Mouse (Mus musculus) liver, adult (tissue): ENCODE data around the gene Wif1.

Experiments used
- GATA4 ChIP-seq: IDR thresholded peaks from 2 replicates; pipeline ENCODE4 v1.6.1; 2014; ENCODE audit warnings: mild to moderate bottlenecking, low read length; ENCODE audit not compliant: insufficient replicate concordance

The Wif1 gene

DNA sequence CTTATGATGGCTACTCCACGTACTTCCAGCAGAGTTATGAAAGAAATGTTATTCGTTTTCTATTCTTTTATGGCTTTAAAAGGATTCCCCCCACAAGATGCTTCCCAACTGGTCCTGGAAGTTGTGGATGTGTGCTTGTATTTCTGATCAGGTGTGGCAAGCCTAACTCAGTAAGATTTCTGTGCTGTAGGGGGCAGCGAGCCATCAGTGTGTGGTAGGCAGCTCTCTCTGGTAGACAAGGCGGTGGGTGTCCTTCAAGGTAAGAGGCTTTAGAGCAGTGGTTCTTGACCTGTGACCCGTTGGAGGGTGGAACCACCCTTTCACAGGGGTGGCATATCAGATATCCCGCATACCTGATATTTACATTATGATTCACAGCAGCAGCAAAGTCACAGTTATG is 23.1 kb downstream of the Wif1 start:
- no peak for TF ChIP-seq GATA4

DNA sequence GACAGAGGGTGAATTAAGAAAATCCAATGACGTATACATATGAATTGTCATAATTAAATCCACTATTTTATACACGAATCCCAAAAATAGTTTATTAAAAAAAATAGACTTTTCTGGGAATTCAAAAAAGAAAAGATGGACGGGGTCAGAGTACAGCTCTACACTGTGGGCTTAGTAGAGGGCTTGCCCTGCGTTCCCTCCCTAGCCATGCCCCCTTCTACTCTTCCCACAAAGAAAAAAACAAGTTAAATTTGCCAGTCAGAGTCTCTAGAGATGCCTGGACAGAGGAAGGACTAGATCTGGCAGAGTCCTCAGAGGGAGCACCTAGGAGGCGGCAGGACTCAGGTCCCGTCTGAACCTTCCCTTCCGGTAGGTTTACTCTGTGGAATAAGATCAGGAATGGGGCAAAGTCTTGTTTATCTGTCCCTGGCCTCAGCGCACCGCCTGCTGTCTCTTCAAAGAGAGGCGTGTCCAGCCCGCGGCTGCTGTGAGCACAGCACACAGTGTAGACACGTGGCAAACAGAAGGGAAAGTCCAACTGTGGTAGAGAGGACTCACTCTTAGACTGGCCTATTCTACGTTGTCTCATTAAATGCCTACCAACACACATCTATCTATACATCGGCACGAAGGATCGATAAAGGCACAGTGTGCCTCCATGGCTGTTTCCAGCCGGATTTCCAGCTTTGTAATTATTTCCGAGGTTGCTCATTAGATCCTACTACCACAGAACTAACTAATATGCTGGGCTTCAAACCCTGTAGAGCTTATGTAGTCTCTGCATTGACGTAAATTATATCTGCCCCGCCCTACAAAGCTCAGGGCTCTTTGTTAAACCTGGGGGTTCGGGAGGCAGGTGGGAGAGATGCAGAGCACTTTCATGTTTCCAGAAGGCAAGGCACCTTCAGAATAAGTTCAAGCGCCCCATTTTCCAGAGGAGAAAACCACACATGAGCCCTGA is 25.6 kb downstream of the Wif1 start:
- TF ChIP-seq GATA4 = peak; percentile 19; the same call in 1 of the 2 replicates

DNA sequence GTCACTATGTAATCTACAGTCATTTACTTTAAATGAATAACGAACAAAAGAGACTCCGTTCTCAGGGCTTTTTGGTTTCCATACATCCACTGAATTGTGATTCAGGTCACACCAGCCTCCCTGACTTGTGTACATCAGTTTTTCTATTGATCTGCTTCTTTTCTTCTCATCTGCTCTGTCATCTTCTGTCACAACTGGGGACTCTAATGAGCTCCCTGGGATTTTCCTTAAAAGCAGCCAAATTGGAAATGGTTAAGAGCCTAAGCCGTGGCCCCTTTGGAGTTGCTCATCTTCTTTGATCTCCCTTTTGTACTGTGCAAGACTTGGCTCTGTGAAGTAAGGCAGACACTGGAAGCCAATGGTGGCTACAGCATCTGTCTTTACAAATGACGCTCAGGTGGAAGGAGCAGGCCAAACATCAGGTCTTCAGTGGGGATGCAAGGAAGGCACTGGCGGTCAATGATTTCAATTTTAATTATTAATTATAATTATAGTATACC is 27.6 kb downstream of the Wif1 start:
- TF ChIP-seq GATA4 = no peak

DNA sequence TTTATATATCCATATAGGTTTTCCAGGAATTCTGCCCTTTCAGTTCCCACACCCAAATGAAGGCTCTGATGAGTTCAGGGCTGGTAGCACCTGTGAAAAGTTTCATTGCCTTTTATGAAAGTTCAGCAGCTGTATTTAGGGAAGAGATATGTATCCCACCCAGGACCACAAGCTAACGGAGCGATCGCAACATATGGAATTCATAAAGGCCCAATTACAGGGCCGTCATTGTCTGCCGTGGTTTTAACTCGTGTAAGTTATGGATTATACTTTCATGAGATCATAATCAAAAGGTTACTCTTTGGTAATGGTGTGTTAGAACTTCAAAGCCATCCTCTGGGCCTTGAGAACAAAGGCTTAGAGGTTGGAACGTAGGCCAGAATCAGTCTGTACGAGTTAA is 28.9 kb downstream of the Wif1 start:
- TF ChIP-seq GATA4 = no peak

DNA sequence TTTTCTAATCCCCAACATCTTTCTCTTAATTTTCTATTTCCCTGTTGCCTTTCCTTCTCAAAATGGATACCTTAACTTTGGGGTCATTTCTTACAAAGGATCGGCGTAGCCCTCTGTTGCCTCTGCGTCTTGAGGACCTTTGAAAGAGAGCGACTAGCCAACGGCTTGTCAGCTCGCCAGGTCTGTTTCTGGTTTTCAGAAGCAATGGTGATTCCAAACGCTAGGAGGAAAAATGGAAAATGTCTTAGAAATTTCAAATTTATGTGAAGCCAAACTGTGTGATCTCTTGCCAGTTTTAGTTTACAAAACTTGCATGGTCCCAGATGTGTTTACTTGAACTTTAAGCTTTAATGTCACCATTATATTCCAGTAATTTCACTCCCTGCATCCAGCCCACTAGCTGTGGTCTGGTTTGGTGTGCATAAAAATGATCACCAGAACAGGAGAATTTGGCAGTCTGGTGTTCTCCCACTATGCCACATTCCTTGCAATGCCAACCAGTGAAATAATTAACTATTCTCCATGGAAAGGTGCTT is 33.7 kb downstream of the Wif1 start:
- TF ChIP-seq GATA4 = no peak

DNA sequence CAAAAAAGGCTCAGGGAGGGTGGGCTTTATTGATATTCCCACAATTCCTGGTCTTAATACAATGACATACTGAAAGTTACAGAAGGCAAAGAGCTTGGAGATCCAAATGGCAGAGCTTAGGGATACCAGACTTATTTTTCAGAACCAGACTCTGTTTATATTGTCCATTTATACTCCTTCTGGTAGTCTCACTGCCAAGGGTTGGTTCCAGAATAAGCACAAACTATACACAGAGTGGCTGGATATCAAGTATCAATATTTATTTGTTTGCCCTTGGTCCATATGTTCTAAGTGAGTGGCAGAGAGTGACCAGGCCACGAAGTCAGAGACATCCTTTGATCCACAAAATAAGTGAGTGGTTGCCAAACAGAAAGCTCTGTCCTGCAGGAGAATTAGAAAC is 34.2 kb downstream of the Wif1 start:
- no peak for TF ChIP-seq GATA4

DNA sequence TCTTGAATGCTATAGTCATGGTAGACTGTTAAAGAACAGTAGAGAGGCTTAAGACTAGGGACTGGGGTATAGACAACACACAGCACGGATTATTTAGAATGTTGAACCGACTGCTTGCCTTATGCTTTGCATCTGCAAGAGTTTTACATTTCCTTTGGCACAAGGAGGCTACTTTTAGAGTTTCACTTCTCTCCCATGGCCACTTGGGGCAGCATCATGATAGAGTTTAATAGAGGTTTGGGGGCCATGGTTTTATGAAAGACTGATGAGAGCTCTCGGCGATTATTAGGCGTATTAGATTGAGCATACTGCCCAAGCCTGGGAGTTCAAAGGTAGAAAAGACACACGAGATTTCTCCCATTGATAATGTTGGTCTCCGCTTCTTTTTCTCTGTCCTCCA is 37.0 kb downstream of the Wif1 start:
- no peak for TF ChIP-seq GATA4

DNA sequence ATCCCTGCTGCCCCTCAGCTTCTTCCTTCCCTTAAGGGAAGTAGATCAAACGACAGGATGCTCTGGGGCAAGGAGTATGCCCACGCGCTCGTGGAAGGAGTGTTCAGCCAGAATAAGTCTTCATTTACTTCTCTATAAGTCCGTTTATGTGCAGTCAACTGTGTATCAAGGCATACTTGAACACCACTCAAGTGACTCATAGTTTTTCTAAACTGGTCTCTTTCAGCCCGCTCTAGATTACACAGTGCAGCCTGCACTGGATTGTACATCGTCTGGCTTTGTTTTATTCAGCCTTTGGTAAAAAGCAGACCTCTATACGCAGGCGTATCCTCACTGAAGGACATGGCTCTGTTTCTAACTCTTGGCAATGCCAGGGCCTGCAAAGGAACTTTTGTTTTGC is 46.7 kb downstream of the Wif1 start:
- TF ChIP-seq GATA4 = no peak

DNA sequence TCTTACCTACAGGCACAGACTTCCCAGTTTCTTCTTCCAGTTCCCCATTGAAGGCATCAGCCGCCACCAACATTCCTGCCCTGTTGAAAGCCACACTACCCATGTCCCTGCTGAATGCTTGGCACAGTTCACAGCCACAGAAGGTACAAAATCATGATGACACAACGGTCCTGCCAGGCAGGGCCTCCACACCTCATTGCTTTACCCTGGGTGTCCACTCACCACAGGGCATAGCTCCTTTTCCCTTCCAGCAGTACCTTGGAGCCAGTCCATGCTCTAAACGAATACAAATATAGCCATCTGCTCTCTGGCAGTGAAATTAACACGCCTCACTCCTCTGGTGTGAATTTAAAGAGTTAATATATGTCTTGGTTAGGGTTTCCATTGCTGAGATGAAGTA is 49.1 kb downstream of the Wif1 start:
- no peak for TF ChIP-seq GATA4

DNA sequence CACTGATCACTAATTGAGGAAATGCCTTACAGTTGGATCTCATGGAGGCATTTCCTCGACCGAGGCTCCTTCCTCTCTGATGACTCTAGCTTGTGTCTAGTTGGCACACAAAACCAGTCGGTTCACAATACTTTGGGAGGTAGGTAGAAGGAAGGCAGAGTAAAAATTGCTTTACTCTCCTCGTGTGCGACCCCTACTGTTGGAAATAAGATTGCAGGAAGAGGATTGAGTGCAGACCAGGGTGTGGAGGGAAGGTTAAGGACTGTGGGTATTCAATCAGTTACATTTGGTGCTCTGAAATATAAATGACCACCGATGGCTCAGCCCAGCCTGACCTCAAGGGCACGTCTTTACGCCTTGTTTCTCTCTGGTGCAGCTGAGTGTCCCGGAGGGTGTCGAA is 49.8 kb downstream of the Wif1 start:
- no peak for TF ChIP-seq GATA4

DNA sequence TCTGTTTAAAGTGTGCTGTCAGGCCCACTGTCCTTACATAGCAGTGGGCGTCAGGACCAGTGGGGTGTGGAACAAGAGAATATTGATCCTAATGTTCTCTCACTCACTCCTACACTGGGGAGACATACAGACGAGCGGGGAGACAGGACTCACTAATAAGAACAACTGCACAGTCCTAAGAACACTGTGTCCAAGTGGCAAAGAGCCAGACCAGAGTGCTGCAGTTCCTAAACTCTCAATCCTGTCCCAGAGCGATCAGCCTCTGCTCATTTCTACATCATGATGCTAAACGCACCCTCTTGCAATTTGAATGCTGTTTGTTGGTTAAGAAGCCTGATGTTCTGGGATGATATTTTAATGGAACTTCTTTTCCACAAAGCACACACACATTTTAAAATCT is 54.9 kb downstream of the Wif1 start:
- TF ChIP-seq GATA4 = no peak

DNA sequence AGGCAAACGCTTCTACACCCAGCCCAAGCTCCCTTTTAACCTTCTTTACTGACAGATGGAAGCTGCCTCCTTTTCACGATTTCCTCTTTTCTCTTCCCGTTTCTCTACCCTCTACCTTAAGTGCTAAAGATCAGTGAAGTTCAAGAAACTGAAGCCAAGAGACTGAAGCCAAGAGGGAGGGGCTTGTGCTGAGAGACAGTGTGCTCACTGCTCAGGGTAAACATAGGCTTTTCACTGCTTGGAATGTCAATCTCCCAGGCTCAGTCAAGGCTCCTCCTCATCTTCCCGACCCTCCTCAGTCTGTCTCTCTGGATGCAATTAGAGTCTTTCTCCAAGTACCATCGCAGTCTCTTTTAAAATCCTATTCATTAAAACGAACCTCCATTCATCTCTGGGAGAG is 55.6 kb downstream of the Wif1 start:
- no peak for TF ChIP-seq GATA4

DNA sequence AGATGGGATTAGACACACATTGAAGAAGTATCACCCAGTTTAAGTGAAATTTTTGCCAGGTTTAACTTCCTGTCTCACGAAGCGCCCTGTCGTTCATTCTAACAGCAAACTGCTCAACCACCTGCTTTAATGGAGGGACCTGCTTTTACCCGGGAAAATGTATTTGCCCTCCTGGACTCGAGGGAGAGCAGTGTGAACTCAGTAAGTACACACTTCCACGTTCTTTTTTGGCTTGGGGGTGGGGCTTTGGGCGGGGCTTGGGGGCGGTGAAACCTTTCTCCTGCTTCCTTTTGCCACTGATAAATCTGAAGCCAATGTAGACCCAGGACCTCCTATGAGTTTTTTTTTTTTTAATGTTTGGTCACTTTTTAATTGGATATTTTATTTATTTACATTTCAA is 56.2 kb downstream of the Wif1 start:
- TF ChIP-seq GATA4 = no peak

DNA sequence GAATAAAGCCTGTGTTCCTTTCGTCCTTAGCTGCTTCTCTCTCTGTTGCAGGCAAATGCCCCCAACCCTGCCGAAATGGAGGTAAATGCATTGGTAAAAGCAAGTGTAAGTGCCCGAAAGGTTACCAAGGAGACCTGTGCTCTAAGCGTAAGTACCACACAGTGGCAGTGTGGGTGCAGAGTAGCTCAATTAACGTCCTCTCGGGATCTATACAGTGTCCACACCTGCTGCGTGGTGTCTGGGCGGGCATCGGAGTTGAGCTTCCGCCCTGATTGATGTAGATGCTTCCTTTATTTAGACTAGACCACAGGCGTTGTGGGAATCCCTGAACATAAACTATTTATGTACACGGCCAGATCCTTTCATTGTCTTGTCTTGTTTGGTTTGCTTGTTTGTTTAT is 62.2 kb downstream of the Wif1 start:
- TF ChIP-seq GATA4 = no peak

DNA sequence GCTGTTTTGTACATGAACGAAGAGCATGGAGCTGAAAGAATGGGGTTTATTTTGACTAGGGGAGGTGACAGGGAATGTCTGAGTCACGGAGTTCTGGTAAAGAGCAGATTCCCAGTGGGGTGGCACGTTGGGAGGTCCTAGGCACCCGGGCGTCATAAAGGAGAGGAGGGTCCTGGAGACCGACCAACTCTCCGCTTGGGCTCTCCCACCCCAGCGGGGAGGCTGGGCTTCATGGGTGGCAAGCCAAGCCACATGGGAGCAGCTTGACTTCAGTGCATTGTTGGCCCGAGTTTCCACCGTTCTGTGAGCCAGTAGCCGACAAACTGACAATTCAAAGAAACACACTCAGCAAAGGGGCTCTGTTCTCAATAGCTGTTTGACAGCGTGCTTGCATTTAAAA is 64.5 kb downstream of the Wif1 start:
- no peak for TF ChIP-seq GATA4

DNA sequence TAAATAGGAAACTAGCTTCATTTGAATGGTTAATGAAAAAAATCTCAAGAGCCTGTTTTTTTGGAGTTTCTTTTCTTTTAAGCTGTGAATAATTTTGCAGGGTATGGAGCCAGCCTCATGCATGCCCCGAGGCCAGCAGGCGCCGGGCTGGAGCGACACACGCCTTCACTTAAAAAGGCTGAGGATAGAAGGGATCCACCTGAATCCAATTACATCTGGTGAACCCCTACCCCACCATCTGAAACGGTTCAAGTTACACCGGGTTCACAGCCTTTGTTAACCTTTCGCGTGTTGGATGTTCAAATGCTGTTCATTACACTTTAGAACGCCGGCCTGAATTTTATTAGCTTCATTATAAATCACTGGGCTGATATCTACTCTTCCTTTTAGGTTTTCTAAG is 65.9 kb downstream of the Wif1 start:
- TF ChIP-seq GATA4 = no peak
